Comparison of ENCODE assay signal across 18 mouse cellular contexts in the genomic region with DNA sequence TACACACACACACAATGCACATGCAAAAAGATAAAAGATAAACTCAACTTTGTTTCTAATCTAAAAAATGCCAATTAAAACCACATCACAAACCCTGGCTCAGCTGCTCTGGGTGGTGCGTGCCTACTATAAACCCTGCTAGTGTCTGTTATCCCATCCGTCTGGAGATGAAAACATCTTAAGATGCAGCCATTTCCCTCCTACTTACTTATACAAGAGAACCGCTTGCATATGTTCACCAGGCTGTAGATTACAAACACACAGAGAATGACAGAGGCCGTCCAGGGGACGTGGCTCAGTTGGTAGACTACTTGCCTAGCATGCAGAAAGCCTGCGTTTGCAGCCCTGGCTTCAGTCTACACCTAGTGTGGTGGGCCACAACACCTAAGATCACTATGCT.
"Had no signal": no experiment of that assay in that cellular context is flagged by ENCODE, and none has a peak within 500 bp of the region (broad histone marks: within the 10 kb centered on the region; RNA-seq: fewer than 3 reads in every experiment).

No protein-coding gene starts in this region.

- H3K27ac ChIP-seq: liver, embryonic 14.5 days; macrophage; midbrain, embryonic 10.5 days; midbrain, embryonic 12.5 days; neural tube, embryonic 12.5 days had no signal

- H3K9me3 ChIP-seq: megakaryocyte, embryonic 14.5 days; midbrain, embryonic 10.5 days; midbrain, embryonic 12.5 days; neural tube, embryonic 12.5 days had no signal

- H3K4me1 ChIP-seq: midbrain, embryonic 12.5 days; neural tube, embryonic 12.5 days had no signal

- H3K4me3 ChIP-seq: megakaryocyte, embryonic 14.5 days; midbrain, embryonic 10.5 days; midbrain, embryonic 12.5 days; myocyte; neural tube, embryonic 12.5 days had no signal

- DNase-seq: lung, adult 18-20 months; lung, embryonic 14.5 days; lung, postnatal 10 days; lung, postnatal 36 days; midbrain, embryonic 14.5 days; right cerebral cortex, postnatal 14 days; spleen, adult 18-20 months; thymus, adult 18-20 months; thymus, postnatal 14 days; thymus, postnatal 36 days had no signal

- H3K4me2 ChIP-seq: lung, embryonic 14.5 days; midbrain, embryonic 12.5 days; neural tube, embryonic 12.5 days had no signal

- H3K36me3 ChIP-seq: midbrain, embryonic 10.5 days; midbrain, embryonic 12.5 days; neural tube, embryonic 12.5 days had no signal

- H3K27me3 ChIP-seq: megakaryocyte, embryonic 14.5 days; midbrain, embryonic 12.5 days; neural tube, embryonic 12.5 days had no signal

- ATAC-seq: midbrain, embryonic 16.5 days had no signal

- H3K9ac ChIP-seq: liver, embryonic 14.5 days; lung, embryonic 14.5 days; midbrain, embryonic 12.5 days; neural tube, embryonic 12.5 days had no signal
